Mouse (Mus musculus) Patski (cell line): Measurements from ENCODE around the gene Insl3. TPM values are rescaled to one million over a fixed set of nuclear protein-coding genes. Genes with fewer than 3 reads are reported as not detected.
A peak's percentile ranks its signal among the peaks of the same experiment; 100 is the strongest.

Experiments used
- ATAC-seq: fragments of 100-300 bp; one replicate; pipeline ENCODE4 v1.8.0; 2021
- CTCF ChIA-PET: fragments of 350-600 bp; sonication (Branson Sonifier 250); formaldehyde crosslinking; loops from one replicate; lab custom pipeline; 2022; ENCODE audit warnings: inconsistent platforms; lab: Charles Lee
- POLR2A ChIA-PET: fragments of 350-600 bp; sonication (Branson Sonifier 250); formaldehyde crosslinking; loops from one replicate; lab custom pipeline; 2022; ENCODE audit warnings: antibody characterized with exemption, inconsistent platforms; lab: Charles Lee
- DNase-seq: peaks from one replicate; pipeline ENCODE4 v3.0.0-alpha.2; 2011; ENCODE audit warnings: low read depth, low spot score
- H3K27me3 ChIP-seq: fragments of 371-371 bp; one replicate; pipeline ENCODE4 v1.5.1; 2021
- CTCF ChIP-seq: fragments of 100-300 bp; IDR thresholded peaks from one replicate; pipeline ENCODE4 v1.5.1; 2021
- in situ Hi-C: fragments of 300-500 bp; cut with MboI; formaldehyde crosslinking; loops from 3 replicates; pipeline ENCODE4 v1.11.1; 2018; ENCODE audit warnings: low pct_unique_long_range_greater_than_20kb, mixed read lengths
- polyA plus RNA-seq: library from polyadenylated mRNA; unstranded; gene quantifications from one replicate; pipeline ENCODE4 v1.2.3, GENCODE M21; 2021

The Insl3 gene
- polyA plus RNA-seq, 1 experiment from 2014 or later = 8.8 TPM

- ATAC-seq (no peak), DNase-seq (no peak)
- ChIA-PET POLR2A (no interaction called here), CTCF (interaction anchor here (1.3 to 2.3 kb wide), 3 partner anchors 11 to 24 kb away, joined by 3 to 9 read pairs (median 4); no protein-coding TSS in a partner anchor)
- no peak for TF ChIP-seq CTCF
- H3K27me3 ChIP-seq = no peaks in the 10 kb centered on the region
- in situ Hi-C loops = no loop called here
Measured at GRCm38 (mm10) chr8:71707874-71708273, 18.9 kb downstream of the Insl3 start.

DNA sequence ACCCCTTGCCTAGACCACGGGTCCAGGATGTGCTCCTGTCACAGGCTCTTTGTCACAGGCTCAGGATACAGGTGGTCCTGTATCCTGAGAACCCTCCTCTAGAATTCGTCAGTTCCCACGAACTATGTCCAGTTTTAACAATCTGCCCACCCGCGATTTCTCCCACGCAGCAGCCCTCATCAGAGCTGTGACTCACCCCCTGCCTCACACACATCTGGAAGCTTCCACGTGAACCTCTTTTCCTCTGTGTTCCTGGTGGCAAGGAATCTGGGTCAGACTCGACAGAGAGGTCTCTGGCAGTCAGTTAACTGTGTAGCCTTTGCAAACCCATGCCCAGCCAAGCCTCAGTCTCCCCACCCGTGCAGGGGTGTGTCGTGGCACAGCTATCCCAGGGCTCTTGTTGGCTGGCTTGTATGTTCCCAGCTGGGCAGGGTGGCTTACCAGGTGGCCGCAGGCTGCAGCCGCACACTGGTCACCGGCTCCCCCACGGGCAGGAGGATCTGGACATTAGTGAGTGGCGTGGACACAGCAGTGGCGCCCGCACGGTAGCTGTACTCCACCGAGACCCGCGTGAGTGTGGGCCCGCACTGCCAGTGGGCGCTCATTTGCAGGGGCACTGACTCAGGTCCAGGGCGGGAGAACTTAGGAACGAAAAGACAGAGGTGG lies 20.3 kb downstream of the Insl3 start:
- no peak for ATAC-seq
- no peak for DNase-seq
- no peaks in the 10 kb centered on the region for H3K27me3 ChIP-seq
- TF ChIP-seq CTCF = no peak
- in situ Hi-C loops = no loop called here
- POLR2A ChIA-PET = interaction anchor here (0.9 kb wide), 1 partner anchor 33 kb away, joined by 4 read pairs; the partner anchor contains the start of gene Jak3
- CTCF ChIA-PET = interaction anchor here (0.9 to 2.3 kb wide), 4 partner anchors 11 to 46 kb away, joined by 3 to 9 read pairs (median 4); no protein-coding TSS in a partner anchor

- in situ Hi-C loops = no loop called here
- ChIA-PET CTCF (interaction anchor here (0.6 to 2.3 kb wide), 5 partner anchors 11 to 45 kb away, joined by 3 to 9 read pairs (median 4); no protein-coding TSS in a partner anchor), POLR2A (no interaction called here)
- ATAC-seq = peak; percentile 29
- DNase-seq = no peak
- H3K27me3 ChIP-seq = no peaks in the 10 kb centered on the region
- no peak for TF ChIP-seq CTCF
Measured at GRCm38 (mm10) chr8:71709800-71710446, 20.9 kb downstream of the Insl3 start.

DNA sequence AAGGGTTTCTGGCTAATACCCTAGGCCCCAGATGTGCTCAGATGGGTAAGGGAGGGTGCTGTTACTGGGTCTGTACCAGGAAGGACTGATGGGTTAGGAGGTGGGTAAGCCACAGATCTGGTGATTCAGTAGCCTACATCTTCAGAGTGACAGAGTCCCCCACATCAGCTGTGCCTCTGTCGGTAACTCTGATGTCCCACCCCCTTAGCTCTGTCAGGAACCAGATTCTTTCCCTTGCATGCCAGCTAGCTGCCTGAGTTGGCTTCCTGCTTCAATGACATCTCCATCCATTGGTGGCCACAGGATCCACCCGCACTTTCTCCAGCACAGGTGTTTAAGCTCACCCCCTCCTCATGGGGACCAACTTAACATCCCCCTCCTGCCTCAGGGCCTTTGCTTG lies 22.6 kb downstream of the Insl3 start:
- DNase-seq = no peak
- H3K27me3 ChIP-seq = no peaks in the 10 kb centered on the region
- in situ Hi-C loops = no loop called here
- POLR2A ChIA-PET = no interaction called here
- no peak for TF ChIP-seq CTCF
- ATAC-seq = no peak
- CTCF ChIA-PET = interaction anchor here (0.8 to 1.0 kb wide), 2 partner anchors 20 to 39 kb away, joined by 3 read pairs; no protein-coding TSS in a partner anchor

- DNase-seq = no peak
- in situ Hi-C loops = no loop called here
- no peak for TF ChIP-seq CTCF
- ChIA-PET CTCF (no interaction called here), POLR2A (no interaction called here)
- no peak for ATAC-seq
- no peaks in the 10 kb centered on the region for H3K27me3 ChIP-seq
Measured at GRCm38 (mm10) chr8:71715531-71715930, 26.5 kb downstream of the Insl3 start.

DNA sequence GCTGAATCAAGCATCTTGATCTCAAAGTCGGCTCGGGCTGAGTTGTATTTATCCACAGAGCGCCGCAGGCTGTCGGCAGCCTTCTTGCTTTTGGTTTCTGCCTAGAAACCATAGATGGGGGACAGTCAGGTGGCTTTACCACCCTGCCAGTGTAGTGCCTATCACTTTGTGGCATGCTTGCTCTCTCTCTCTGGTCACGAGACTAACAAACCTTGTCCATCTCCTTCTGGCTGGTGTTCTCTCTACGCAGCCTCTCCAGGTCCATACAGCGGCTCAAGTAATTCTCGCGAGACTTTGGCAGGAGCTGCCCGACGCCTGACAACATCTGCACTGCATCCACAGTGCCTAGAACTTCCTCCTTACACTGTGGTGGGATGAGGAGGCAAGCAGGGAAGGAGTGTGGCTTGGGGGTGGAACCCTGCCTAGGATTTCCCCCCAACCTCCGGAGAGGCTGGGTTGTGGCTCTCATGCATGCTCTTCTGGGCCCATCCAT lies 27.6 kb downstream of the Insl3 start:
- POLR2A ChIA-PET = no interaction called here
- CTCF ChIA-PET = interaction anchor here (1.9 kb wide), 1 partner anchor 15 kb away, joined by 5 read pairs; no protein-coding TSS in a partner anchor
- no peaks in the 10 kb centered on the region for H3K27me3 ChIP-seq
- in situ Hi-C loops = no loop called here
- TF ChIP-seq CTCF = no peak
- ATAC-seq = no peak
- no peak for DNase-seq

- ATAC-seq = no peak
- in situ Hi-C loops = no loop called here
- DNase-seq = no peak
Measured at GRCm38 (mm10) chr8:71717096-71717495, 28.1 kb downstream of the Insl3 start.

GRCm38 (mm10) chr8:71718252-71718651 lies 29.2 kb downstream of the Insl3 start:
- ATAC-seq = no peak
- ChIA-PET CTCF (interaction anchor here (1.0 kb wide), 1 partner anchor 107 kb away, joined by 3 read pairs; the partner anchor contains the start of gene Colgalt1), POLR2A (no interaction called here)
- in situ Hi-C loops = no loop called here
- no peak for TF ChIP-seq CTCF
- H3K27me3 ChIP-seq = no peaks in the 10 kb centered on the region
- DNase-seq = no peak

More at GRCm38 (mm10) chr8:71717096-71717495, 28.1 kb downstream of the Insl3 start:
- CTCF ChIA-PET = interaction anchor here (1.0 to 1.9 kb wide), 2 partner anchors 14 to 106 kb away, joined by 3 to 5 read pairs; partner anchors contain the start of gene Colgalt1
- no peak for TF ChIP-seq CTCF
- POLR2A ChIA-PET = no interaction called here
- no peaks in the 10 kb centered on the region for H3K27me3 ChIP-seq

GRCm38 (mm10) chr8:71719218-71719617 lies 30.2 kb downstream of the Insl3 start:
- CTCF ChIA-PET = no interaction called here
- in situ Hi-C loops = no loop called here
- no peak for DNase-seq
- POLR2A ChIA-PET = no interaction called here
- H3K27me3 ChIP-seq = no peaks in the 10 kb centered on the region
- no peak for ATAC-seq
- no peak for TF ChIP-seq CTCF

DNA sequence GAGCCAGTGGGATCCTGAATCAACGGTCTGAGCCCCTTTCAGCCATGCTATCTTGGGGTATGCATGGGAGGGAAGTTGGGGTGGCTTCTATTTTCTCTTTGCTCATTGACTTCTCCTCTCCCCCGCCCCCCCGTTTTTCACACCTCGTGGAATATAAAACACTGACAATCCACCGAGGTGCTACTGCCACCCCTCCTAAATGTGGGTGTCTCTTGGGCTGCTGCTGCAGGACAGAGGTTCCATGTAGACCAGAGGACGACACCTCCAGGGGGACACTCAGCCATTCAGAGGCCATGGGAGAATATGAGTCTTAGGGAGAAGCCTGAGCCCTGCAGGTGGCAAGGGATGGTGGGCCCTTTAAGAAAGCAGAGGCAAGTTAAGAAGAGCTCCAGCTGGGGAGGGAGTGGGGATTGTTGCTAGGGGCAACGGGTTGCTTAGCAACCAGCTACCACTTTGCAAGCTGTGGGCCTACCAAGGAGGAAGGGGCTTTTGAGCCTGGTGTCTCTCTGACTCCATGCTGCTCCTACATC lies 31.0 kb downstream of the Insl3 start:
- POLR2A ChIA-PET = no interaction called here
- in situ Hi-C loops = no loop called here
- DNase-seq (no peak), ATAC-seq (no peak)
- no peak for TF ChIP-seq CTCF
- CTCF ChIA-PET = interaction anchor here (0.8 to 1.3 kb wide), 3 partner anchors 10 to 260 kb away, joined by 3 read pairs; no protein-coding TSS in a partner anchor
- H3K27me3 ChIP-seq = no peaks in the 10 kb centered on the region
